Comparison of ENCODE assay signal across 9 mouse cellular contexts in genomic region chr7:132372752-132373513, GRCm38 (mm10). TPM values are rescaled to one million over a fixed set of nuclear protein-coding genes. Genes with fewer than 3 reads are reported as not detected.
DNase-seq lines count a peak whose midpoint lies in the region; ATAC-seq and TF ChIP-seq lines count a peak whose summit lies in the region.
"Had no signal": no experiment of that assay in that cellular context is flagged by ENCODE, and none has a peak within 500 bp of the region (broad histone marks: within the 10 kb centered on the region; RNA-seq: fewer than 3 reads in every experiment).

No protein-coding gene starts in this region.

- in situ Hi-C loops in Patski (cut with MboI; ENCODE audit: low pct_unique_long_range_greater_than_20kb): loop anchor here (10.0 kb wide), 1 partner anchor 102 kb away; no protein-coding TSS in a partner anchor

- WGBS in embryonic facial prominence, embryonic 14.5 days: 25% methylated on average over 17 of the region's 17 CpGs
- 57% methylated on average over 17 of the region's 17 CpGs for WGBS in limb, embryonic 14.5 days

- H3K4me2 ChIP-seq in embryonic facial prominence, embryonic 14.5 days (ENCODE audit: low read depth, low read length): peak overlapping the region; percentile 28
- peak overlapping the region; percentile 13; the same call in 1 of the 2 replicates for H3K4me2 ChIP-seq in limb, embryonic 14.5 days (replicated peaks; ENCODE audit: low read depth, low read length, severe bottlenecking)
- H3K4me2 ChIP-seq: liver, embryonic 15.5 days had no signal

- no peaks in the 10 kb centered on the region for H3K9me3 ChIP-seq in embryonic facial prominence, embryonic 14.5 days (ENCODE audit: control insufficient read depth, low read length)
- H3K9me3 ChIP-seq in limb, embryonic 14.5 days (ENCODE audit: control insufficient read depth, low read length): no peaks in the 10 kb centered on the region
- H3K9me3 ChIP-seq: liver, embryonic 15.5 days had no signal

- CTCF ChIA-PET in Patski (lab: Charles Lee): interaction anchor here (1.2 kb wide), 1 partner anchor 9 kb away, joined by 3 read pairs; no protein-coding TSS in a partner anchor

- no peak for TF ChIP-seq POLR2A in limb, embryonic 14.5 days (IDR thresholded peaks at IDR 0.05; ENCODE audit: borderline replicate concordance, extremely low read depth, insufficient read depth, insufficient read length)

- H3K36me3 ChIP-seq in embryonic facial prominence, embryonic 14.5 days (ENCODE audit: control insufficient read depth, insufficient read depth, low read length): no peaks in the 10 kb centered on the region
- no peaks in the 10 kb centered on the region for H3K36me3 ChIP-seq in limb, embryonic 14.5 days (ENCODE audit: control insufficient read depth, insufficient read depth, low read length)
- H3K36me3 ChIP-seq: liver, embryonic 15.5 days had no signal

- H3K4me3 ChIP-seq in embryonic facial prominence, embryonic 14.5 days (ENCODE audit: low read depth, low read length): no peak overlapping the region
- no peak overlapping the region for H3K4me3 ChIP-seq in limb, embryonic 14.5 days (replicated peaks; ENCODE audit: low read length)
- H3K4me3 ChIP-seq: liver, embryonic 15.5 days had no signal

- ATAC-seq in Patski: peak; percentile 76
- ATAC-seq in embryonic facial prominence, embryonic 14.5 days (ENCODE audit: low read depth): no peak; the same call in 1 of the 2 replicates
- ATAC-seq in limb, embryonic 14.5 days (ENCODE audit: low FRiP score, low read depth): no peak
- no peak for ATAC-seq in frontal cortex, adult (ENCODE audit: low TSS enrichment)
- ATAC-seq in inflammation-experienced regulatory T-cells, adult 6 months: no peak

- H3K27me3 ChIP-seq in Patski: no peaks in the 10 kb centered on the region
- no peaks in the 10 kb centered on the region for H3K27me3 ChIP-seq in embryonic facial prominence, embryonic 14.5 days (replicated peaks; ENCODE audit: control insufficient read depth, insufficient read depth, low read length)
- no peaks in the 10 kb centered on the region for H3K27me3 ChIP-seq in limb, embryonic 14.5 days (ENCODE audit: control insufficient read depth, insufficient read depth, low read length)
- H3K27me3 ChIP-seq: liver, embryonic 15.5 days had no signal

- POLR2A ChIA-PET in Patski (lab: Charles Lee): no interaction called here

- peak overlapping the region; percentile 14; the same call in 1 of the 2 replicates for H3K9ac ChIP-seq in embryonic facial prominence, embryonic 14.5 days (ENCODE audit: low read depth, low read length)
- H3K9ac ChIP-seq in limb, embryonic 14.5 days (ENCODE audit: low read depth, low read length, severe bottlenecking): no peak overlapping the region
- H3K9ac ChIP-seq: liver, embryonic 15.5 days had no signal

- H3K4me1 ChIP-seq in embryonic facial prominence, embryonic 14.5 days (ENCODE audit: control insufficient read depth, insufficient read depth, low read length): peaks cover 21% of the 10 kb centered on the region
- H3K4me1 ChIP-seq in limb, embryonic 14.5 days (ENCODE audit: control insufficient read depth, insufficient read depth, low read length): peaks cover 28% of the 10 kb centered on the region
- H3K4me1 ChIP-seq: liver, embryonic 15.5 days had no signal

- H3K27ac ChIP-seq in embryonic facial prominence, embryonic 14.5 days (replicated peaks; ENCODE audit: low read depth, low read length): peak overlapping the region; percentile 74
- H3K27ac ChIP-seq in limb, embryonic 14.5 days (replicated peaks; ENCODE audit: low read depth, low read length): peak overlapping the region; percentile 58
- H3K27ac ChIP-seq: liver, embryonic 15.5 days had no signal

- intact Hi-C loops in gastrocnemius, postnatal 36 days (cut with DNase I): no loop called here

- peak; percentile 88 for DNase-seq in 3T3-L1 (ENCODE audit: low read depth, low spot score)
- peak; percentile 75 for DNase-seq in Patski (ENCODE audit: low read depth, low spot score)
- DNase-seq in embryonic facial prominence, embryonic 14.5 days (ENCODE audit: low spot score): no peak
- DNase-seq in limb, embryonic 14.5 days (ENCODE audit: low spot score): no peak
- DNase-seq in gastrocnemius, postnatal 36 days: no peak
- DNase-seq: kidney, postnatal 25 days had no signal

- no peak for TF ChIP-seq CTCF in Patski (IDR thresholded peaks at IDR 0.05)

RNA-seq across cellular contexts. Expression of gene Chst15, which starts 55.9 kb away (rescaled TPM):
- polyA plus RNA-seq in Patski (2021): 14.3 TPM
- polyA plus RNA-seq in embryonic facial prominence, embryonic 14.5 days (2014; fragmentation: Nextera tagmentation; extraction: Ambion mirVana): 14.2 and 16.2 TPM in 2 replicates
- 16.1 and 19.1 TPM in 2 replicates for polyA plus RNA-seq in limb, embryonic 14.5 days (2012; rRNA removed)
- 16.4 and 21.7 TPM in 2 replicates for polyA plus RNA-seq in limb, embryonic 14.5 days (2014; fragmentation: Nextera tagmentation; extraction: Ambion mirVana)
- 1 to 10 TPM; 2.3 to 2.6 TPM for total RNA-seq in gastrocnemius, postnatal 36 days (2021)
- 1 to 10 TPM in 2 of 3 experiments, under 1 TPM in 1; 0.88 to 6.2 (median 4.8) TPM for polyA plus RNA-seq in inflammation-experienced regulatory T-cells, adult 6 months (2017; shearing (Covaris generic))

Comparison
In these comparisons a context has a peak if more than half of its experiments do, and no peak if none do; other contexts are left out.
1. DNase-seq: peak in 3T3-L1 (single experiment) and Patski (single experiment); none in embryonic facial prominence, embryonic 14.5 days (single experiment), limb, embryonic 14.5 days (single experiment) and gastrocnemius, postnatal 36 days (0 of 2).